Mouse (Mus musculus): ENCODE measurements around the gene Fhit. TPM values are rescaled to one million over a fixed set of nuclear protein-coding genes. Genes with fewer than 3 reads are reported as not detected.
"Not testable (repeated sequence)": the region's sequence is repeated elsewhere in the genome, so short reads cannot be mapped to it uniquely, and the experiment has no call there.

The Fhit gene
- polyA plus RNA-seq, 3 experiments from 2014 or later, result 2.0 to 7.7 (median 6.6) TPM

DNA sequence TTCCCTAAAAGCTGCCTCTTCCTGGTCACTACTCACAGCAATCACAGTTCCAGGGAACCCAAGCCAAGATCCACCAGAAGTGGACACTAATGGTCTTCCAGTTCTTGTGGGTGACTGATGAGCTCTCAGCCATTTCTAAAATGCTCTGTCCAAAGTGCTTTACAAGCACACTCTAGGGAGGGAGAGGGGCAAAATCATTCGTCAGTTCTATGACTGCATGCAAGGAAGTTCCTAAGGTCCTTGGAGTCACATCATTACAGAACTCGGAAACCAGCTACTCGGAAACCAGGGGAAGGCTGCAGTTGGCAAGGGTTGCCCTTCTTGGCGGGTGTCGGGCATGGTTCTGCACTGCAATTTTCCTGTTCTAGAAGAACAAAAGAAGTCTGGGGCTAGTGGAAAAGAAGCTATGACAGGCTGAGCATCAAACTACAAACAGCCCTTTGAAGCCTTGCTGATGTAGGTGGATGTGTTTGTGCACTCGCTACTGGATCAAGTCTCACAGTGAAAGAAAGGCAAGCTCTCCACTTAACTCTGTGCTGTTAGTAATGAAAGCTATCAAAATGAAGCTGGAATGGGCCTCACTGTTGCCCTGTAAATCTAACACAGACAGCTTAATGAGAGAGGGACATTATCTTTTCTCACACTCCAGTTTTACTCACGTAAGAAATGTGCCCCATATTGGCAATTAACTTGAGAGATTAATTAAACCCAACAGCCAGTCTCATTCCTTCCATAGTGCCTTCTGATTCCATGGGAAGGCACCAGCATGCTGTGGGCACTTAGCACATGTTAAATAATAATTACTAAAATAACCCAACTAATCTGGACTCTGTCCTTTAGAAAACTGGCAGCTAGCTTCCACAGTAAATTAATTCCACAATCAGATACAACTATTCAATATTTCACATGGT is 243.7 kb downstream of the Fhit start:
- no peak for ATAC-seq

DNA sequence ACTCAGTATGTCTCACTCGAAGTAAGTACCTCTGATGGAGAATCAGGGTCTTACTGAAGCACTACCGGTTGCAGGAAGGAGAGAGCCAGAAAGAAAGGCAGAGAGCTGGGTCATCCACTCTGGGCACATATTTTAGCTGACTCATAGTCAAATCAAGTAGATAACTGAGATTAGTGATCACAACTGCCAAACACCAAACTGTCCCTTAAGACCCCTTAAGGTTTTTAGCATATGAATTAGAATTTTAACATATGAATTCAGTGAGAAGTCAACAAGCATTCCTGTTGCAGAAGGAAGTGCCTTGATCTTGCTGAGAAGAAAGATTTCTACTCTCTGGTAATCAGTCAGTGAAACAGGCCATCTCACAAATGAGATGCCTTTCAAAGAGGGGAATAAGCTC is 253.8 kb downstream of the Fhit start:
- no peak for ATAC-seq

DNA sequence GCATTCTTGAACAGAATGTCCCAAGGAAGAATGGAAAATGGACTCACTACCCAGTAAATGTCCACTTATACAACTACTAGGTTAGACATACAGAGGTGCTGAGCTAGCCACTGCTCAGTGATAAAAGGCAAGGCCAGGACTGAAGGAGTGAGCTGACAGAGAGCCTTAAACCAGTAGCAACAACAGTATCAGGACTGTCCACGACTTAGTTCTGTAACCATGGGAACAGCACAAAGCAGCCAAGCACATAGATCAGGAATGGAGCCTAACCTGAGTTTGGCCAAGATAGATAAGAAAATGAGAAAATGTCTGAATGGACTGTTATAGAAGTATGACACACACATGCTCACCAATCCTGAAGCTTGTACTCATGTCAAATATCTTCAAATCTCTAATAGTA is 279.1 kb downstream of the Fhit start:
- ATAC-seq, result no peak

DNA sequence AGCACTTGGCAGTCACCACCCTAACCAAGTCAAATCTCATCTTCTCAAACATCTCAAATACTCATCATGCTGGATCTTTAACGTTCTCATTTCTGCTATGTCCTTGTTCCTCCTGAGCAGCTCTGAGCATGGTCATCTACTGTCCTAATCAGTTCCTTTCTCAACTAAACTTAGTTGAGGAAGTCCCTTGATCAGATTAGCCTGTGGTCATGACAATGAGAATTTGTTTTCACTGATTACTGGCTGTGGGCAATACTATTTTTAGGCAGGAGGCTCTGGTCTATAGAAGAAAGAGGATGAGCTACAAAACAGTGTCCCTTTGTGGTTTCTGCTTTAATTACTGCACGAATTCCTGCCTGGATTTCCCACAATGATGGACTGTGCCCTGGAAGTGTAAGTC is 281.1 kb downstream of the Fhit start:
- no peak for ATAC-seq

DNA sequence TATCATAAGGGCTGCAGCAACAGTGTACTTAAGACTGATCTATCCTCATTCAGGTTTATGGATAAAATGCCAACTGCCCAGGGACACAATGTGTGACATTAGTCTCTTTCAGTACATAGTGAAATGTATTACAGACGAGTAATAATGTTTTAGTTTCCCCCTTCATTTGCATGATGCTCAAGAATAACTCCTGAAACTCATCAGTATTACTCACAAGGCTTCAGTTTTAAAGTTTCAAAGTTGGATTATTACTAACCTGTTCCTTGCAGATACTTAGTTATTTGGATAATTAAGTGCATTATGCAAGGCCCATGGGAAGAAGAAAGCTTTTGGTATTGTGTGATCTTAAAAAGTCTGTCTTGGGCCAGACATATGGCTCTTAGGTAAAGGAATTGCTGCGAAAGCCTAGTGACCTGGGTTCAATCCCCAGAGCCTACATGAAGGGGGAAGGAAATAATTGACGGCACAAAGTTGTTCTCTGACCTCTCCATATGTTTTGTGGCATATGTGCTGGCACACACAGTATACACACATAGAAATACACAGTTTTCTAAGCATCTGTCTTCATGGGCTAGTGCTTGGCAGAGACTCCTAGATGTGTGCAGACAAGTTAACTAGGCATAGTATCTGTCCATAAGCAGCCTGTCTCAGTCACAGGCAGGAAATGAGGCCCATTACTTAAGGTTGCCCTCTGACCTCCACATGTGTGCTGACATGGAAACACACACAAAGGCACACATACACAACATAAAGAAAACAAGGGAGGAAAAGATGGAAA is 287.1 kb downstream of the Fhit start:
- no peak for ATAC-seq

DNA sequence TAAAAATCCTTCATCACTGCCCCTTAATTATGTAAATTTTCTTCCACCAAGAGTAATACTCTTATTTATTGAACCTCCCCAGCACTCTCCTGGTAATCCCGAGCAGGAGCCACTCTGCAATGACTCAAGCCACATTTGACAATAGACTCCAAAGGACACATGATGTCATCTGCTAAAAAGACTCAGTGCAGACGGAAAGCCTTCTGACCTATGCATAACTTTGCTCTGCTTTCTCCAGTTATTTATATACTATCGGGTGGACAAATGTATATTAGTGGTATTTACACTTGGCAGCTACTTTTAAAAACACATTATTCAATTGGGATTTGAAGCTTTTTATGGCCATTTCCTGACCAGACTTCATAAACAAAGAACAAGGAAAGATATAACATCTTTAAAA is 304.2 kb downstream of the Fhit start:
- ATAC-seq, result no peak

DNA sequence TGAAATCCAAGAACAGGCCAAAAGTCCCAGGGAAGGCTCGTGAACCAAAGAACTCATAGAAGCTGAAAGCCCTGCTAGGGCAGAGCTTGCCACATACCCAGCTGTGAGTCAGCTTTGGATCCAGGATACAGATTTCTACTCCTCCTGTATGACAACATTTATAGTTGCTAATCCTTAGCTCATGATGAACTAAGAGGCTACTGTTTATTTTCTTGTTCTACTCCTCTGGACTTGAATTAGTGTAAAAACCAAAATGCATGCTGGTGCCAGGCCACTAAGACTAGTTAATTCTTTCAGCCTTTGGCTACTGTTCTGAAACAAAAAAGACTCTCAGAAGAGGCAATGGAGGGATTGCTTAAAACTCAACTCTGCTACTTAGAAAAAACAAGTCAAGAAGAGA is 309.9 kb downstream of the Fhit start:
- ATAC-seq, result no peak

DNA sequence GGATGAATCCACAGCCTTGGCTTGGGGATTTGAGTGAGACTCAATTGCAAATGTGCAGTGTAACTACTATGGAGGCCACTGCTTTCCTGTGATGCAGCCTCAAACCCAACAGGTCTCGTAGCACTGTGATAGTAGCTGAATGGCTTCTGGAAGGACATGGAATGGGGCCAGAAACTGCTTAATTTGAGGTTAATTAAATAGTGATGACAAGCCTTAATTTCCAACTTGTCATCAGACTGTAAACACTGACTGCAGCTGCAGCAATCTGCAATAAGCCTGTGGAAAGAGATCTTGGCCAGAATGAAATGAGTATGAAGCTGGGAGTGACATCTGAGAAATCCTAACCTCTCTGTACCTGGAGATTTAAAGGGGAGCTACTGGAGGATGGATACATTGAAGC is 325.8 kb downstream of the Fhit start:
- no peak for ATAC-seq

DNA sequence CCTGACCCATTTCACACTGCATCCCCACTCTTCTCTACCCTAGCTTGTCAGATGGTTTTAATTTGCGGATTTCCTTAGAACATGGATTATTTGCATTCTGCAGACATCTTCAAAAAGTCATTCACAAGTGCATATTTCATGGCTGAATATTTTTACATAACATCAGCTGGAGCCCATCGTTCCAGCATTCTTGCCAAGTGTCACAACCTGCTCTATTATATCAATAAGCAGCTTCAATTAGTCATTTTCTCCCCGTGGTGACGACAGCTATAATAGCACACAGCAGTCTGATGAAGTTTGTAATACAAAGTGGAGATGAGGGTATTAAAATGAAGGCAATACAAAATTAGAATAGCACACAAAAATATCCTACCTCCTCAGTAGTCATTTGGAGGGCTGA is 337.0 kb downstream of the Fhit start:
- no peak for ATAC-seq

DNA sequence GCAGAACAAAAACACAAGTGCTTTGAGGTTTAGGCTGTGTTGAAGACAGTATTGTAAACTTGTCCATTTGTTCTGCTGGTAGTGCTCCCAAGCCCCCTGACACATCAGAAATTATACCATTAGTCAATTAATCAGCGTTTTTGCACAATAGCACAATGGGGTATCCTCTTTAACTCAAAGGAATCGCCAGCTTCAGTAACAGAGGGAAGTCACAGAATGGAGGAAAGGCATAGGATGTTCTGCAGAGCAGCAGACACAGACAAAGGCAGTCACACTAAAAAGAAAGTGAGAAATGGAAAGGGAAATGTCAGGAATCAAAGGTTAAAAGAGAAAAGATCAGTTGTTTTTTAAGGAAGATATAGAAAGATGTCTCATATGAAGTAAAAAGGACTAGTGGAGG is 348.3 kb downstream of the Fhit start:
- no peak for ATAC-seq

DNA sequence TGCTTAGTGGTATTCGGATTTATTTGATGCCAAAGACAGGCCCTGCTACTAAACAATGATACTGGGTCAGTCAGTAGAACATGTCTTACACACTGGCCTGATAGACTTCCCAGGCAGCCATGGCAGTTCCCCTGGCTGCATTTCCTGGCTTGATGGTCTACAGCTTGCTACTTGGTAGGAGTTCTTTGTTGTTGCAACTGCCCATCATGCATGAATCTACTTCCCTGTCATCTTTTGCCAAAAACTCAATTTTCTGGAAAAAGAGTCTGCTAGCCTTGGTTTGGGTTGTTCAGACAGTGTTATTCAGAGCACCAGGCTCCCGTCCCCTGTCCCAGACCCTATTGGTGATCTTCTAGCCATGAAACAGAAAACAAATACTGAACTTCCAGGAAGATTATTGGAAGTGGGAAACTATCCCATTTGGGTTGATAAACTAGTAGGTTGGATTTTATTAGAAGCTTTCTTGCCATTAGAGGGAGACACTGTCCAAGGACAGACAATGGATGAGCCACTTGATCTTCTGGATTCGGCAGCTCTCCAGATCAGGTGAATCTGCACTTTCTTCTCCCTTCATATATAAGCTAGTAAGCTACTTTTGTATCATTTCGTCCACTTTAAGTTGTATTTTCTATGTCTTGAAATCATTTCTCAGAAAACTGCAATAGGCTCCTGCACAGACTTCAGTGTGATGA is 363.2 kb downstream of the Fhit start:
- no peak for ATAC-seq

DNA sequence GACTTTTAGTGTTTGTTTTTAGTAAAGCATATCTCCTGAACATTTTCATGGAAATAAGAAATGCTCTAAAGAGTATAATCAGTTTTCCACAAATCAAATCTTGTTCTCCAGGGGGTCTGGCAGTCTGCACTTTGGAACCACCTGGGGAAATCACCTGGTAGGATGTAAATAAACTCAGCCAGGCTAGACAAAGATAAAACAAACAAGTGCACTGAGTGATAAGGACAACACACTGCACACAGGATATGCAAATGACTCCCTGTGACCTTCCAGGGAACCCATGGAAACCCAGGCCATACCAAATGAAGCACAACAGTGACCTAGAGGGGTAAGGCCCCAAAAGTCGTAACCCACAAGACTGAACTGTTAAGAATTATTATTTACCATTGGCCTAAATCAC is 364.2 kb downstream of the Fhit start:
- ATAC-seq, result no peak

DNA sequence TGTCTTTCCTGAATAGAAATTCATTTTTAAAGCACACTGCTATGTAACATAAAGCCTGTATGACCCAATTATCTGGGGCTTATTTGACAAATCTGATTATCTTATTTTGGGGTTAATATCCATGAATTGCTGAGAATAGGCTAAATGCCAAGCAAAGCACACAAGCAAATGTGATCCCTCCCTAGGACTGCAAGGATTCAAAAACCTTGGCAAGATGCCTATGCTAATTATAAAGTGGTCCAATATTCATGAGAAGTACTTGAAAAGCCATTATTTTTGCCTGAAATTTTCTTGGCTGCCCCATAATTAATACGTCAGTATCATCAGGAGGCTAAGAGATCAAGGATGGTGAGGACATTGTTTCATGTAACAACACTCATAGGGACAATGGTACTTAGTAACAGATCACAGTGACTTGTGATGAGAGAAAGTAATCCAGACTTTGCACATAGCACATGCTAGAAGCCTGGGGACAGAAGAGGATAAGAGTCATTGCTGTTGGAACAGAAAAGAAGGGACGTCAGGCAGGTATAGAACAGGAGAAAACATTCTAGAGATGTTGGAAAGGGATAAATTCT is 366.2 kb downstream of the Fhit start:
- ATAC-seq, result no peak

DNA sequence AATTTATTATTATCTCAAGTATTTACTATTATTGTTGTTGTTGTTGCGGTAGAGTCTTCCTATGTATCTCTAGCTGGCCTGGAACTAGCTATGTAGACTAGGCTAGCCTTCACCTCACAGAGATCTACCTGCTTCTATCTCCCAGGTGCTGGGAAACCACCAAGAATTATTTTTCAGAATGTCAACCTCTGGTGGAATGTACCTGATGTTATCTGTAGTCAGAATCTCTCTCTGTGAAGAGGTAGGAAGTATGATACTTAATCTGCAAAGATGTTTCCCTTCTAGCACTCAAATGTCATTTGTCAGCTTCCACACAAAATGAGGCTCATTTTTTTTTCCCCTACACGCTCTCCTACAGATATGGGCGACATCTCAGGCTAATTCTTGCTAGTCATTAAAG is 377.9 kb downstream of the Fhit start:
- ATAC-seq, result peak; percentile 47

DNA sequence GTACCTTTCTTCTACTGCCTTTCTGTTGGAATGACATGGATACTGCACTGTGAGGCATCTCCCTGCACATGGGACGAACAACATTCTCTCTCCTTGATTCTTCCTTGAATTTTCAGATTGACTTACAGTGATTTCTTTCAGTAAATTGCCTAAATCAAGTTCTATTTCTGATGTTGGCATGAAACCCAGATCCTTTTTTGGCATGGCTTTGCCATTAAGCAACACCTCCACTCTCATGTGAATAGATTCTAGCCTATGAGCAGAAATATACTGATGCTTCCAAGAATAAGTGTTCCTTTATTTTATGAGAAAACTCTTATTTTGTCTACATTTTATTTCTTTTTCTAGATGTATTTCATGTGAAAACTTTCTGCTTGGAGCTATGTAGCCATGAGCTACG is 383.1 kb downstream of the Fhit start:
- ATAC-seq, result no peak

DNA sequence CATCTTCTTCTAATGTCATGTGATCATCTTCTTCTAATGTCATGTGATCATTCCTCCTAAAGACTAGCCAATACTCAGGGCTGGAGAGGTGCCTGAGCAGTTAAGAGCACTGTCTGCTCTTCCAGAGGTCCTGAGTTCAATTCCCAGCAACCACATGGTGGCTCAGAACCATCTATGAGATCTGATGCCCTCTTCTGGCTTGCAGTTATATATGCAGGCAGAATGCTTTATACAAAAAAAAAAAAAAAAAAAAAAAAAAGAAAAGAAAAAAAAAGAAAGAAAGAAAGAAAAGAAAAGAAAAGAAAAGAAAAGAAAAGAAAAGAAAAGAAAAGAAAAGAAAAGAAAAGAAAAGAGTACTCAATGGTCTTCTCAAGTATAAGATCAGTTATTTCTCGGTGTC is 407.0 kb downstream of the Fhit start:
- ATAC-seq, result not testable (repeated sequence)

DNA sequence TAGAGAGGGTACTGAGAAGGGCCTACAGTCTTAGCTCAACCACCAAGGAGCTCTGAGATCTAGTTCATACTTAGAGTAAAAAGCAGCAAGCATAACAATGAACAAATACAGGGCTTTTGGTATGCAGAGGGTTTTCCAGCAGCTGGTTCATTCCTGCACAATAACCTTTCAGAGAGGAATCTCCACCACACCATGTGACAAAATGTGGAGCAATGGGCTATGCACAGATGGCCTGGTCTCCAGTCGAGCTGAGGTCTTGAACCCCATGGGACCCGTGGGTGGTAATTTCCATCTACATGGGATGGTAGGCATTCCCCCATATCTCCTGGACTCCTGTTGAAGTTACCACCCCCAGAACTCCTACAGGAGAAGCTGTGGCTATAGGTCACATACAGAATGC is 423.8 kb downstream of the Fhit start:
- no peak for ATAC-seq

DNA sequence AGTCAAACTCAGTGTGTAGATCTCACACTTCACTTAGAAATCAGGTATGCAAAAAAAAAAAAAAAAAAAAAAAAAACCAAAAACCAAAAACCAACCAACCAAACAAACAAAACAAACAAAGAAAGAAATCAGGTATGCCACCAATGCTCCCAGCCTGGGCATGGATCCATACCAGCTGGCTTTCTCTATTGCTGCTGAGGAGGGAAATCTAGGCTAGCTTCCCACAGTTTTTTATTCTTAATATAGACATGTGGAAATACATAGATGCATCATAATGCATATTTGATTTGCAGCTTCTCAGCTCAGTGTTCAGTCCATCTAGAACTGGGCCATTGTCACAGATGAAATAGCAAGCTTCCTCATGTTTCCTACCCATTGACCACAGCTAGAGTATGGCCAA is 439.3 kb downstream of the Fhit start:
- ATAC-seq, result no peak

DNA sequence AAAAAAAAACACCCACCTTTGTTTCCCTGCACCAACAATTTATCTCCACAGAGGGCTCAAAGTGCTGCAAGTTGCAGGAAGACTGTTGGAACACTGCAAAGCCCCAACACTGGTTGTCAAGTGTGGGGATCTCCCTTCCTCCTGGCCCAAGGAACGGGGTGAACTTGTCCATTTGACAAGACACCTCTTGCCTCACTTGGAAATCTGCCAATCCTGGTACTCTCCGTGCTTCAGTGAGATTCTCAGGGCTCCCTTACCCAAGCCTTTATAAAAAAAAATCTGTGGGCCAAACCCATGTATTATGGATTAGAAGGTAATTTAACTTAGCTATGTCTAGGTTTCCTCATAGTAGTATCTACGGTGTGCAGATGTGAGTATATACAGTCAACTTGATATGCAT is 448.9 kb downstream of the Fhit start:
- ATAC-seq, result no peak

DNA sequence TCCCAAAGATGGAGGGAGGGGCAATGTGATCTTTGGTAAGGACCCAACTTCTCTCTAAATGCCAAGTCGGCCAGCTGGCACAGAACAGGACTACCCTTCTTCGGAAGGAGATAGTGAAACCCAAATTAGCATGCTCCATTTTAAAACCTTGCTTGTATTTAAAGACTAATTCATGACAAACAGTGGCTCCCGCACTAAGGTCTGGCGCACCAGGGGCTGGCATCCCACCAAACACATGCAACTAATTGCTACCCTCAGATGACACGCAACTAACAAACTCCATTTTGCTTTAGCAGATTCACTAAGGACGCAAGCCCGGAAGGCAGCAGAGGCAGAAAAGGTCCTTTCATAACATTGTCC is 449.3 kb downstream of the Fhit start:
- no peak for ATAC-seq

DNA sequence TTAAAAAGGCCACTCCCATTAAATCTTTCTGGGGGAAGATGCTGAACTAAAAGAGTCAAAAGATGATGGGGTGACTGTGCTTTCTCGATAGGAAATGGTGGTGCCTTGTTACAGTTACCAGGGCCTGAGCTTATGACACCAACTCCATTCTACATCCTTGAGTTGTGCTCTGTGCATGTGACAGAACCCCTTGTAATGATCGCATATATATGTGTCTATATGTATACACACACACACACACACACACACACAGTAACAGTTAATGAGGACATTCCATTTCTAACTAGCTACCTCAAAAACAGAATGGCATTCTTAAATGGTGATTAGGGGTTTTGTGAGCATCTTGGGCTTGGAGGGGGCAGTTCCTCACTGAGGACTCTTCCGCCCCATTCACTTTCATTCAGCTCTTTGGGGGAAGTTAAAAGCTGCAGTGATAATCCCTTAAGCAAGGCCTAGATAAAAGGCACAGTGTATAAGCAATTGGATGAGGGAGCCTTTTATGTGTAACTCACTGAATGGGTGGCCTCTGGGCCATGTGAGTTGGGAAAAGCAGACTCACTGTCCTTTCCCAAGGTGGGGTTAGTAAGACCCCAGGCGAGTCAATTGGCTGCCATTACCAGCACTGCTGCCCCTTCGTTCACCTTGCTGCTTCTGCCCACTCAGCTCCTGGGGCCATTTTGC is 449.9 kb downstream of the Fhit start:
- ATAC-seq, result no peak

DNA sequence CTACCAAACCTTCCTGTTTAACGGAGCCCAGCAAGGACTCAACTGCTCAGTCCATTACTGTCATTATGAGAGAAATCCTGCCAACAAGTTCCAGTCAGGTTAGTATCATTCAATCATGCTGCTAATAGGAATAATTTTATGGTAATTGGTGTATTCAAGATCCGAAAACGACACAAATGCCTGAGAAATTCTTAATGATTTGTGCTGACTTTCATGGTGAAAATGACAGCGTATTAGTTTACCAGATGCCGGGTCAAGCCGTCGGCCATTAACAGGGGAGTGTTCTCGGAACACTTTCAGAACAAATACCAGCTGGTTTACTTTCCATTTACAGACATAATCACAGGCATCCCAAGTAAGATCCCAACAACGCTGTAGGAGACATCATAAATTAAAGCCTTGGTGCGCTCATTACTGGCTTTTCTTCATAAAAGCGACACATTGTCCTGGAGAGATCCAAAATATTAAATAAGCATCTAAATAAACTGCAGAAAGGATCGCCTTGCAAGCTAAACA is 451.0 kb downstream of the Fhit start:
- no peak for ATAC-seq

Data from inflammation-experienced regulatory T-cells, adult 6 months (primary cell).